Mouse (Mus musculus): ENCODE data around the gene Ptpn11. TPM values are rescaled to one million over a fixed set of nuclear protein-coding genes. Genes with fewer than 3 reads are reported as not detected.
"Not testable (repeated sequence)": the region's sequence is repeated elsewhere in the genome, so short reads cannot be mapped to it uniquely, and the experiment has no call there.

Ptpn11 gene
- polyA plus RNA-seq (2015; fragmentation: Nextera tagmentation; extraction: Ambion mirVana): 19.9 and 20.9 TPM in 2 replicates

GRCm38 (mm10) chr5:121190836-121191583, at the start of gene Ptpn11:
TSS of gene Ptpn11 (minus strand) at chr5:121191397.
- ATAC-seq (replicated peaks; ENCODE audit: low FRiP score): peak; percentile 95
- peak within 1 kb of the TSS; percentile 91 for H3K9ac ChIP-seq
- H3K36me3 ChIP-seq: no peaks in the 10 kb centered on the region
- under 1% methylated on average over 89 of the region's 98 CpGs for WGBS
- H3K4me1 ChIP-seq: peaks cover 39% of the 10 kb centered on the region
- 0 out of 2 replicates have a peak, but pooled peaks cover 3% of the 10 kb centered on the region for H3K27me3 ChIP-seq
- peak within 1 kb of the TSS; percentile 87 for H3K27ac ChIP-seq
- peak within 1 kb of the TSS; percentile 71 for H3K4me2 ChIP-seq
- peak within 1 kb of the TSS; percentile 97 for H3K4me3 ChIP-seq (replicated peaks)
- H3K9me3 ChIP-seq (replicated peaks): no peaks in the 10 kb centered on the region

GRCm38 (mm10) chr5:121239846-121240245, 48.6 kb upstream of the Ptpn11 start:
- H3K27me3 ChIP-seq: no peaks in the 10 kb centered on the region
- H3K36me3 ChIP-seq: no peaks in the 10 kb centered on the region
- 0 out of 2 replicates have a peak, but pooled peaks cover 3% of the 10 kb centered on the region for H3K4me1 ChIP-seq
- no peak overlapping the region for H3K9ac ChIP-seq
- H3K9me3 ChIP-seq (replicated peaks): no peaks in the 10 kb centered on the region
- no peak overlapping the region for H3K4me3 ChIP-seq (replicated peaks)
- no peak overlapping the region for H3K4me2 ChIP-seq
- no peak for ATAC-seq (replicated peaks; ENCODE audit: low FRiP score)
- no peak overlapping the region for H3K27ac ChIP-seq
- WGBS: 61% methylated on average over 5 of the region's 5 CpGs

- no peak for ATAC-seq (replicated peaks; ENCODE audit: low FRiP score)
- Histone ChIP-seq H3K9ac (no peak overlapping the region), H3K9me3 (replicated peaks) (no peaks in the 10 kb centered on the region), H3K4me2 (no peak overlapping the region), H3K27me3 (no peaks in the 10 kb centered on the region), H3K4me1 (0 out of 2 replicates have a peak, but pooled peaks cover 3% of the 10 kb centered on the region), H3K27ac (no peak overlapping the region), H3K36me3 (no peaks in the 10 kb centered on the region), H3K4me3 (replicated peaks) (no peak overlapping the region)
- 66% methylated on average over 2 of the region's 2 CpGs for WGBS
Observed at GRCm38 (mm10) chr5:121238208-121238607, 47.0 kb upstream of the Ptpn11 start.

GRCm38 (mm10) chr5:121236171-121236570, 45.0 kb upstream of the Ptpn11 start:
- Histone ChIP-seq H3K9ac (no peak overlapping the region), H3K4me1 (0 out of 2 replicates have a peak, but pooled peaks cover 3% of the 10 kb centered on the region), H3K36me3 (no peaks in the 10 kb centered on the region), H3K27me3 (no peaks in the 10 kb centered on the region), H3K9me3 (replicated peaks) (no peaks in the 10 kb centered on the region), H3K4me3 (replicated peaks) (no peak overlapping the region), H3K4me2 (no peak overlapping the region), H3K27ac (no peak overlapping the region)
- ATAC-seq (replicated peaks; ENCODE audit: low FRiP score): peak; percentile 78; the same call in 1 of the 2 replicates
- 63% methylated on average over 5 of the region's 5 CpGs for WGBS

GRCm38 (mm10) chr5:121233726-121234125, 42.5 kb upstream of the Ptpn11 start:
- Histone ChIP-seq H3K27me3 (no peaks in the 10 kb centered on the region), H3K4me2 (no peak overlapping the region), H3K9me3 (replicated peaks) (no peaks in the 10 kb centered on the region), H3K4me3 (replicated peaks) (no peak overlapping the region), H3K36me3 (no peaks in the 10 kb centered on the region), H3K27ac (no peak overlapping the region), H3K9ac (no peak overlapping the region), H3K4me1 (no peaks in the 10 kb centered on the region)
- no peak for ATAC-seq (replicated peaks; ENCODE audit: low FRiP score)
- WGBS: 89% methylated on average over 2 of the region's 2 CpGs

GRCm38 (mm10) chr5:121232789-121233188, 41.6 kb upstream of the Ptpn11 start:
- WGBS: 95% methylated on average over 1 of the region's 1 CpGs
- Histone ChIP-seq H3K4me3 (replicated peaks) (no peak overlapping the region), H3K27ac (no peak overlapping the region), H3K4me1 (no peaks in the 10 kb centered on the region), H3K27me3 (no peaks in the 10 kb centered on the region), H3K4me2 (no peak overlapping the region), H3K9me3 (replicated peaks) (no peaks in the 10 kb centered on the region), H3K9ac (no peak overlapping the region), H3K36me3 (no peaks in the 10 kb centered on the region)
- no peak for ATAC-seq (replicated peaks; ENCODE audit: low FRiP score)

- H3K36me3 ChIP-seq: no peaks in the 10 kb centered on the region
- no peak overlapping the region for H3K27ac ChIP-seq
- ATAC-seq (replicated peaks; ENCODE audit: low FRiP score): no peak
- 0 out of 2 replicates have a peak, but pooled peaks cover 2% of the 10 kb centered on the region for H3K4me1 ChIP-seq
- H3K27me3 ChIP-seq: no peaks in the 10 kb centered on the region
- H3K9ac ChIP-seq: no peak overlapping the region
- 81% methylated on average over 9 of the region's 9 CpGs for WGBS
- H3K4me3 ChIP-seq (replicated peaks): no peak overlapping the region
- no peaks in the 10 kb centered on the region for H3K9me3 ChIP-seq (replicated peaks)
- H3K4me2 ChIP-seq: no peak overlapping the region
Observed at GRCm38 (mm10) chr5:121230811-121231210, 39.6 kb upstream of the Ptpn11 start.

GRCm38 (mm10) chr5:121229182-121229581, 38.0 kb upstream of the Ptpn11 start:
- 92% methylated on average over 2 of the region's 2 CpGs for WGBS
- no peak for ATAC-seq (replicated peaks; ENCODE audit: low FRiP score)
- H3K36me3 ChIP-seq: no peaks in the 10 kb centered on the region
- no peak overlapping the region for H3K4me3 ChIP-seq (replicated peaks)
- H3K27me3 ChIP-seq: no peaks in the 10 kb centered on the region
- no peaks in the 10 kb centered on the region for H3K9me3 ChIP-seq (replicated peaks)
- H3K4me2 ChIP-seq: no peak overlapping the region
- 0 out of 2 replicates have a peak, but pooled peaks cover 2% of the 10 kb centered on the region for H3K4me1 ChIP-seq
- H3K9ac ChIP-seq: no peak overlapping the region
- no peak overlapping the region for H3K27ac ChIP-seq

- not testable (repeated sequence) for H3K9ac ChIP-seq; H3K36me3 ChIP-seq; H3K4me1 ChIP-seq; H3K4me2 ChIP-seq; H3K9me3 ChIP-seq (replicated peaks); ATAC-seq (replicated peaks; ENCODE audit: low FRiP score); H3K4me3 ChIP-seq (replicated peaks); H3K27me3 ChIP-seq; H3K27ac ChIP-seq
- 90% methylated on average over 1 of the region's 1 CpGs for WGBS
Observed at GRCm38 (mm10) chr5:121227330-121227729, 36.1 kb upstream of the Ptpn11 start.

GRCm38 (mm10) chr5:121226845-121227244, 35.6 kb upstream of the Ptpn11 start:
- H3K27ac ChIP-seq: no peak overlapping the region
- no peak overlapping the region for H3K4me3 ChIP-seq (replicated peaks)
- no peak overlapping the region for H3K9ac ChIP-seq
- H3K36me3 ChIP-seq: no peaks in the 10 kb centered on the region
- H3K4me2 ChIP-seq: no peak overlapping the region
- H3K9me3 ChIP-seq (replicated peaks): no peaks in the 10 kb centered on the region
- H3K4me1 ChIP-seq: peaks cover 5% of the 10 kb centered on the region; the same call in 1 of the 2 replicates
- ATAC-seq (replicated peaks; ENCODE audit: low FRiP score): no peak
- no peaks in the 10 kb centered on the region for H3K27me3 ChIP-seq
- WGBS: 90% methylated on average over 4 of the region's 4 CpGs

- Histone ChIP-seq H3K4me3 (replicated peaks) (no peak overlapping the region), H3K27ac (no peak overlapping the region), H3K4me2 (no peak overlapping the region), H3K4me1 (peaks cover 10% of the 10 kb centered on the region), H3K9ac (no peak overlapping the region), H3K9me3 (replicated peaks) (no peaks in the 10 kb centered on the region), H3K27me3 (no peaks in the 10 kb centered on the region), H3K36me3 (no peaks in the 10 kb centered on the region)
- WGBS: 70% methylated on average over 3 of the region's 3 CpGs
- ATAC-seq (replicated peaks; ENCODE audit: low FRiP score): no peak
Observed at GRCm38 (mm10) chr5:121226406-121226805, 35.2 kb upstream of the Ptpn11 start.

GRCm38 (mm10) chr5:121225854-121226253, 34.7 kb upstream of the Ptpn11 start:
- no peaks in the 10 kb centered on the region for H3K36me3 ChIP-seq
- peaks cover 14% of the 10 kb centered on the region for H3K4me1 ChIP-seq
- H3K4me3 ChIP-seq (replicated peaks): no peak overlapping the region
- H3K9me3 ChIP-seq (replicated peaks): no peaks in the 10 kb centered on the region
- WGBS: 91% methylated on average over 2 of the region's 2 CpGs
- H3K4me2 ChIP-seq: no peak overlapping the region
- ATAC-seq (replicated peaks; ENCODE audit: low FRiP score): no peak
- H3K9ac ChIP-seq: no peak overlapping the region
- no peaks in the 10 kb centered on the region for H3K27me3 ChIP-seq
- H3K27ac ChIP-seq: no peak overlapping the region

Data from kidney, embryonic 15.5 days (tissue).